Mouse (Mus musculus): ENCODE data around the gene Fsd2.

DNA sequence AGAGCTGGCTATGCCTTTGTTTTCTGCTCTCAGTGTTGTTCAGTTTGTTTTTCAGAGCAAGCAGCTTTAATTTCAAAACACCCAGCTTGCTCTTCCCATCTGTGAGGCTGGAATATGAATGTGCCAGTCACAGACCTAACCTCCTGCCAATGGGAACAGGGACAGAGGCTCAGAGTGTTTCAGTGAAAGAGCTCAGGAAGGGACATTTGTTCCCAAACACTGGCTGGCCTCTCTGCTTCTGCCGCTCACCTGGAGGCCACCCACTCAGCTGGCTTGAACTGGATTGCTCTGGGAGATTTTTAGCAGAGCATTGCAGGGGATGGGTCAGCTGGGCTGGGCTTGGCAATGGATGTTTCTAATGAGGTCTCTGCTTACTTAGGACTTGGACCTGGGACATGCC lies 25.7 kb downstream of the Fsd2 start:
- TF ChIP-seq POLR2A (IDR thresholded peaks at IDR 0.05; ENCODE audit: low read depth, low read length) (no peak), USF1 (IDR thresholded peaks at IDR 0.05; ENCODE audit: low read depth, low read length) (no peak), CTCF (conservative IDR thresholded peaks at IDR 0.05 in 1 of 2, IDR thresholded peaks at IDR 0.05 in 1 of 2; ENCODE audit: low read depth in 2 of 2, low read length in 2 of 2) (no peak), USF2 (conservative IDR thresholded peaks at IDR 0.05; ENCODE audit: low read depth, low read length) (no peak), ZNF384 (IDR thresholded peaks at IDR 0.05; ENCODE audit: low read depth, low read length) (no peak)

Measured in CH12.LX (cell line).